Mouse (Mus musculus) mesoderm, embryonic 11.5 days (tissue): ENCODE results near the gene 2300009A05Rik.

Experiments used
- DNase-seq: peaks from one replicate; pipeline ENCODE4 v3.0.0-alpha.2; 2012; ENCODE audit warnings: low read depth, low spot score

Gene 2300009A05Rik

GRCm38 (mm10) chr9:63348146-63348545 lies 50.9 kb downstream of the 2300009A05Rik start:
- DNase-seq, result no peak

DNA sequence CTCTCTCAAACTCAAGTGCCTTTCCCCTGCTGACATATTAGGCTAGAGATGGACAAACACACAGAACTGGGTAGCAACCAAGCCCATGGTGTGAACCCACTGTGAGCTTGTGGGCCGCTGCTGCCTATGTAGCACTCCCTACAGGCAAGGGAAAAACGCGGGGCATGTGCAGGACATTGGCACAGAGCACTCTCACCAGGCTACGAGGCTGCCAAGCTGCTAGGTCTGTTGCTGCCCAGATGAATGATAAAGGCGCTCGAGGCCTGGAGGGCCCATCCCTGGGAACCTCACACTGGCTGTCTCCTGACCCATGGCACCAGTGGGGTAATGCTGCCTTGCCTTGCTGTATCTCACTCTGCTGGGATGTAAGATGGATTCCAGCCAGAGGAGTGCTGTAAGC lies 53.0 kb downstream of the 2300009A05Rik start:
- no peak for DNase-seq
